Mouse (Mus musculus) gastrocnemius, postnatal 4 days (tissue): ENCODE data around the gene Celsr1. TPM values are rescaled to one million over a fixed set of nuclear protein-coding genes. Genes with fewer than 3 reads are reported as not detected.

Experiments
- DNase-seq, 2 experiments: peaks; one replicate each; pipeline ENCODE4 v3.0.0; 2021 to 2022; ENCODE audit warnings: low spot score in 2 of 2, mixed read lengths in 2 of 2
- total RNA-seq, 2 experiments: library from RNA; stranded (reverse); gene quantifications; 2 replicates each; pipeline ENCODE4 v1.2.3; 2021

Celsr1 gene
- total RNA-seq, 2 experiments from 2014 or later: 1.6 to 1.7 TPM

GRCm38 (mm10) chr15:85966032-85966431 lies 67.5 kb downstream of the Celsr1 start:
- no peak for DNase-seq

- DNase-seq: no peak
These were observed 70.2 kb downstream of the Celsr1 start for GRCm38 (mm10) chr15:85963279-85963840.

GRCm38 (mm10) chr15:85962691-85963090 lies 70.9 kb downstream of the Celsr1 start:
- no peak for DNase-seq

- no peak for DNase-seq
These were observed 71.9 kb downstream of the Celsr1 start for GRCm38 (mm10) chr15:85961651-85962050.

- no peak for DNase-seq
These were observed 72.4 kb downstream of the Celsr1 start for GRCm38 (mm10) chr15:85961131-85961530.

- DNase-seq: no peak
These were observed 77.4 kb downstream of the Celsr1 start for GRCm38 (mm10) chr15:85956202-85956601.

GRCm38 (mm10) chr15:85953458-85953857 lies 80.1 kb downstream of the Celsr1 start:
- DNase-seq: no peak

GRCm38 (mm10) chr15:85949421-85950164 lies 84.0 kb downstream of the Celsr1 start:
- DNase-seq: no peak

GRCm38 (mm10) chr15:85947967-85948366 lies 85.6 kb downstream of the Celsr1 start:
- DNase-seq: no peak

- DNase-seq: no peak
These were observed 86.0 kb downstream of the Celsr1 start for GRCm38 (mm10) chr15:85947541-85947940.

- no peak for DNase-seq
These were observed 97.9 kb downstream of the Celsr1 start for GRCm38 (mm10) chr15:85935627-85936049.

GRCm38 (mm10) chr15:85928161-85928560 lies 105.4 kb downstream of the Celsr1 start:
- no peak for DNase-seq

GRCm38 (mm10) chr15:85921855-85922254 lies 111.7 kb downstream of the Celsr1 start:
- no peak for DNase-seq

GRCm38 (mm10) chr15:85919892-85920248 lies 113.7 kb downstream of the Celsr1 start:
- DNase-seq: no peak

- DNase-seq: no peak
These were observed 114.2 kb downstream of the Celsr1 start for GRCm38 (mm10) chr15:85919191-85919891.

- no peak for DNase-seq
These were observed 120.0 kb downstream of the Celsr1 start for GRCm38 (mm10) chr15:85913605-85914004.

GRCm38 (mm10) chr15:85909931-85910330 lies 123.6 kb downstream of the Celsr1 start:
- no peak for DNase-seq

- no peak for DNase-seq
These were observed 124.1 kb downstream of the Celsr1 start for GRCm38 (mm10) chr15:85909492-85909829.

GRCm38 (mm10) chr15:85908660-85909491 lies 124.7 kb downstream of the Celsr1 start:
- no peak for DNase-seq

- DNase-seq: no peak
These were observed 129.8 kb downstream of the Celsr1 start for GRCm38 (mm10) chr15:85903826-85904225.

GRCm38 (mm10) chr15:85902505-85902904 lies 131.1 kb downstream of the Celsr1 start:
- no peak for DNase-seq

GRCm38 (mm10) chr15:85900801-85901200 lies 132.8 kb downstream of the Celsr1 start:
- DNase-seq: no peak
